ENCODE assay signal across 37 mouse cellular contexts in genomic region chr3:97617899-97618298, GRCm38 (mm10). TPM values are rescaled to one million over a fixed set of nuclear protein-coding genes. Genes with fewer than 3 reads are reported as not detected.
DNase-seq lines count a peak whose midpoint lies in the region; ATAC-seq and TF ChIP-seq lines count a peak whose summit lies in the region.
"Had no signal": no experiment of that assay in that cellular context is flagged by ENCODE, and none has a peak within 500 bp of the region (broad histone marks: within the 10 kb centered on the region; RNA-seq: fewer than 3 reads in every experiment).

No protein-coding gene starts in this region.

- H3K4me3 ChIP-seq in liver, adult 2 months (ENCODE audit: insufficient read depth, low read depth, low read length), result no peak overlapping the region
- no peak overlapping the region for H3K4me3 ChIP-seq in liver, embryonic 12.5 days
- no peak overlapping the region for H3K4me3 ChIP-seq in intestine, embryonic 16.5 days (ENCODE audit: low read length)
- no peak overlapping the region for H3K4me3 ChIP-seq in small intestine, adult 2 months (ENCODE audit: low read depth, low read length)
- no peak overlapping the region for H3K4me3 ChIP-seq in midbrain, embryonic 10.5 days
- H3K4me3 ChIP-seq in thymus, adult 2 months (ENCODE audit: control insufficient read depth, insufficient read depth, low read length), result no peak overlapping the region
- H3K4me3 ChIP-seq: heart, adult 2 months; heart, embryonic 12.5 days; hindbrain, embryonic 15.5 days; liver, embryonic 13.5 days; neural tube, embryonic 12.5 days had no signal

- no peak overlapping the region for H3K27ac ChIP-seq in liver, adult 2 months (replicated peaks; ENCODE audit: insufficient read depth, low read depth, low read length)
- H3K27ac ChIP-seq in liver, embryonic 12.5 days, result no peak overlapping the region
- peak overlapping the region; percentile 82 for H3K27ac ChIP-seq in intestine, embryonic 16.5 days (ENCODE audit: low read length)
- H3K27ac ChIP-seq in small intestine, adult 2 months (ENCODE audit: insufficient read depth, low read depth, low read length), result peak overlapping the region; percentile 90
- no peak overlapping the region for H3K27ac ChIP-seq in midbrain, embryonic 10.5 days (replicated peaks)
- H3K27ac ChIP-seq in thymus, adult 2 months (ENCODE audit: control insufficient read depth, insufficient read depth, low read length), result no peak overlapping the region
- H3K27ac ChIP-seq: heart, adult 2 months; hindbrain, embryonic 15.5 days; kidney, postnatal 0 days; liver, embryonic 13.5 days; neural tube, embryonic 12.5 days had no signal

- WGBS in liver, adult 2 months, result 44% methylated on average over 8 of the region's 8 CpGs
- WGBS in liver, embryonic 12.5 days (ENCODE audit: insufficient replicate concordance), result 70% methylated on average over 8 of the region's 8 CpGs
- WGBS in intestine, embryonic 16.5 days, result 58% methylated on average over 8 of the region's 8 CpGs
- WGBS in small intestine, adult 2 months, result 32% methylated on average over 8 of the region's 8 CpGs
- WGBS in midbrain, embryonic 10.5 days, result 90% methylated on average over 8 of the region's 8 CpGs
- WGBS in thymus, adult 2 months, result 96% methylated on average over 8 of the region's 8 CpGs

- no peak overlapping the region for H3K4me2 ChIP-seq in liver, embryonic 12.5 days
- H3K4me2 ChIP-seq in intestine, embryonic 16.5 days (ENCODE audit: low read depth, low read length), result no peak overlapping the region; the same call in 1 of the 2 replicates
- H3K4me2 ChIP-seq: heart, embryonic 12.5 days; hindbrain, embryonic 15.5 days; liver, embryonic 13.5 days; lung, embryonic 14.5 days; midbrain, embryonic 11.5 days; neural tube, embryonic 12.5 days had no signal

- no peaks in the 10 kb centered on the region for H3K9me3 ChIP-seq in liver, embryonic 12.5 days (replicated peaks)
- H3K9me3 ChIP-seq in intestine, embryonic 16.5 days (ENCODE audit: control insufficient read depth, low read length), result no peaks in the 10 kb centered on the region
- H3K9me3 ChIP-seq in midbrain, embryonic 10.5 days (replicated peaks), result no peaks in the 10 kb centered on the region
- H3K9me3 ChIP-seq: heart, embryonic 12.5 days; hindbrain, embryonic 15.5 days; liver, embryonic 13.5 days; neural tube, embryonic 12.5 days had no signal

- DNase-seq in liver, adult 2 months (ENCODE audit: extremely low read depth, low read depth, low spot score), result peak; percentile 37
- no peak for DNase-seq in midbrain, embryonic 10.5 days (ENCODE audit: low spot score)
- DNase-seq in urinary bladder, postnatal 25 days (ENCODE audit: low spot score), result no peak
- no peak for DNase-seq in thymus, adult 2 months
- DNase-seq: adrenal gland, adult 8-10 months; cerebellum, adult 2 months; cerebellum, postnatal 25 days; gastrocnemius, postnatal 36 days; heart, adult 2 months; heart, postnatal 10 days; kidney, adult 8-10 months; kidney, postnatal 4 days; layer of hippocampus, postnatal 36 days; left cerebral cortex, postnatal 4 days; liver, embryonic 13.5 days; lung, embryonic 14.5 days; lung, postnatal 14 days; right cerebral cortex, adult 18-20 months; thymus, postnatal 14 days had no signal

- H3K9ac ChIP-seq in liver, adult 2 months (ENCODE audit: low read depth, low read length), result no peak overlapping the region
- H3K9ac ChIP-seq in liver, embryonic 12.5 days, result no peak overlapping the region
- H3K9ac ChIP-seq in intestine, embryonic 16.5 days (ENCODE audit: low read depth, low read length), result no peak overlapping the region
- H3K9ac ChIP-seq: heart, embryonic 12.5 days; hindbrain, embryonic 15.5 days; liver, embryonic 13.5 days; lung, embryonic 14.5 days; neural tube, embryonic 12.5 days had no signal

- TF ChIP-seq POLR2A in liver, adult 2 months (IDR thresholded peaks at IDR 0.05; ENCODE audit: extremely low read depth, insufficient read depth, low read length), result no peak
- no peak for TF ChIP-seq POLR2A in small intestine, adult 2 months (IDR thresholded peaks at IDR 0.05; ENCODE audit: low read depth, low read length)
- TF ChIP-seq POLR2A in thymus, adult 2 months (IDR thresholded peaks at IDR 0.05; ENCODE audit: control insufficient read depth, extremely low read depth, insufficient read depth, low read length, poor library complexity), result no peak

- H3K36me3 ChIP-seq in liver, adult 2 months (ENCODE audit: control insufficient read depth, insufficient read depth, low read length), result no peaks in the 10 kb centered on the region
- H3K36me3 ChIP-seq in liver, embryonic 12.5 days, result no peaks in the 10 kb centered on the region
- H3K36me3 ChIP-seq in intestine, embryonic 16.5 days (ENCODE audit: control insufficient read depth, insufficient read depth, low read length), result no peaks in the 10 kb centered on the region
- no peaks in the 10 kb centered on the region for H3K36me3 ChIP-seq in small intestine, adult 2 months (ENCODE audit: control insufficient read depth, insufficient read depth, low read length)
- H3K36me3 ChIP-seq in midbrain, embryonic 10.5 days, result no peaks in the 10 kb centered on the region
- H3K36me3 ChIP-seq in thymus, adult 2 months (ENCODE audit: control insufficient read depth, insufficient read depth, low read length), result no peaks in the 10 kb centered on the region
- H3K36me3 ChIP-seq: heart, embryonic 12.5 days; hindbrain, embryonic 15.5 days; liver, embryonic 13.5 days; neural tube, embryonic 12.5 days had no signal

- ATAC-seq in liver, embryonic 12.5 days, result no peak
- ATAC-seq in intestine, embryonic 16.5 days, result peak; percentile 59
- ATAC-seq: activated CD4-positive, CD25-positive, alpha-beta regulatory T cell, adult 4 months; CD4-positive, CD25-positive, alpha-beta regulatory T cell, adult 4 months; forebrain, embryonic 14.5 days; inflammation-experienced regulatory T-cells, adult 6 months; midbrain, embryonic 16.5 days had no signal

- H3K4me1 ChIP-seq in liver, adult 2 months (ENCODE audit: control insufficient read depth, insufficient read depth, low read length), result peaks cover 21% of the 10 kb centered on the region
- H3K4me1 ChIP-seq in liver, embryonic 12.5 days, result no peaks in the 10 kb centered on the region; the same call in 1 of the 2 replicates
- H3K4me1 ChIP-seq in intestine, embryonic 16.5 days (ENCODE audit: control insufficient read depth, insufficient read depth, low read length), result no peaks in the 10 kb centered on the region
- peaks cover 16% of the 10 kb centered on the region for H3K4me1 ChIP-seq in small intestine, adult 2 months (ENCODE audit: control insufficient read depth, insufficient read depth, insufficient read length, low read length)
- no peaks in the 10 kb centered on the region for H3K4me1 ChIP-seq in midbrain, embryonic 10.5 days
- H3K4me1 ChIP-seq in thymus, adult 2 months (replicated peaks; ENCODE audit: control insufficient read depth, insufficient read depth, low read length), result no peaks in the 10 kb centered on the region
- H3K4me1 ChIP-seq: hindbrain, embryonic 15.5 days; neural tube, embryonic 12.5 days had no signal

- no peaks in the 10 kb centered on the region for H3K27me3 ChIP-seq in liver, adult 2 months (ENCODE audit: control insufficient read depth, insufficient read depth, low read length)
- no peaks in the 10 kb centered on the region for H3K27me3 ChIP-seq in liver, embryonic 12.5 days (replicated peaks)
- no peaks in the 10 kb centered on the region for H3K27me3 ChIP-seq in intestine, embryonic 16.5 days (replicated peaks; ENCODE audit: control insufficient read depth, insufficient read depth, low read length)
- H3K27me3 ChIP-seq in small intestine, adult 2 months (ENCODE audit: control insufficient read depth, insufficient read depth, low read length), result no peaks in the 10 kb centered on the region
- H3K27me3 ChIP-seq in midbrain, embryonic 10.5 days (ENCODE audit: low read depth, poor library complexity, severe bottlenecking), result no peaks in the 10 kb centered on the region
- no peaks in the 10 kb centered on the region for H3K27me3 ChIP-seq in thymus, adult 2 months (ENCODE audit: control insufficient read depth, insufficient read depth, low read length)
- H3K27me3 ChIP-seq: heart, embryonic 12.5 days; hindbrain, embryonic 15.5 days; neural tube, embryonic 12.5 days had no signal

- no peak for TF ChIP-seq CTCF in liver, adult 2 months (IDR thresholded peaks at IDR 0.05; ENCODE audit: low read depth, low read length)
- TF ChIP-seq CTCF in small intestine, adult 2 months (IDR thresholded peaks at IDR 0.05; ENCODE audit: extremely low read depth, insufficient read length, insufficient replicate concordance, low read depth, low read length), result no peak
- no peak for TF ChIP-seq CTCF in thymus, adult 2 months (IDR thresholded peaks at IDR 0.05; ENCODE audit: borderline replicate concordance, control insufficient read depth, extremely low read depth, insufficient read depth, low read length, poor library complexity)

- H3K79me2 ChIP-seq in liver, adult 2 months (ENCODE audit: control insufficient read depth, insufficient read depth, low read length), result no peaks in the 10 kb centered on the region

RNA-seq across cellular contexts. Expression of gene Chd1l, which starts 7.9 kb away (rescaled TPM):
- total RNA-seq in liver, adult 2 months (2014; rRNA removed), result 7.3 and 7.7 TPM in 2 replicates
- polyA plus RNA-seq in liver, adult 2 months (2012; rRNA removed), result 2.3 and 2.4 TPM in 2 replicates
- 20.3 and 21.4 TPM in 2 replicates for polyA plus RNA-seq in liver, embryonic 12.5 days (2016; fragmentation: Nextera tagmentation; extraction: Ambion mirVana)
- 17.1 and 17.3 TPM in 2 replicates for polyA plus RNA-seq in intestine, embryonic 16.5 days (2015; fragmentation: Nextera tagmentation; extraction: Ambion mirVana)
- polyA plus RNA-seq in small intestine, adult 2 months (2012; rRNA removed), result 1.5 and 2.3 TPM in 2 replicates
- 22.6 and 23.3 TPM in 2 replicates for polyA plus RNA-seq in midbrain, embryonic 10.5 days (2016; fragmentation: Nextera tagmentation; extraction: Ambion mirVana)
- polyA plus RNA-seq in thymus, adult 2 months (2012; rRNA removed), result 11.5 and 11.9 TPM in 2 replicates

RNA-seq across cellular contexts. Expression of gene Fmo5, which starts 10.7 kb away (rescaled TPM):
- total RNA-seq in liver, adult 2 months (2014; rRNA removed), result 352 and 363 TPM in 2 replicates
- 145 and 230 TPM in 2 replicates for polyA plus RNA-seq in liver, adult 2 months (2012; rRNA removed)
- 5.6 and 5.7 TPM in 2 replicates for polyA plus RNA-seq in liver, embryonic 12.5 days (2016; fragmentation: Nextera tagmentation; extraction: Ambion mirVana)
- polyA plus RNA-seq in intestine, embryonic 16.5 days (2015; fragmentation: Nextera tagmentation; extraction: Ambion mirVana), result 50.4 and 57.8 TPM in 2 replicates
- 11.3 and 84.1 TPM in 2 replicates for polyA plus RNA-seq in small intestine, adult 2 months (2012; rRNA removed)
- polyA plus RNA-seq in midbrain, embryonic 10.5 days (2016; fragmentation: Nextera tagmentation; extraction: Ambion mirVana), result 0.62 and 0.67 TPM in 2 replicates
- 4.6 and 5.8 TPM in 2 replicates for polyA plus RNA-seq in thymus, adult 2 months (2012; rRNA removed)

RNA-seq across cellular contexts. Expression of gene Prkab2, which starts 40.1 kb away (rescaled TPM):
- 0.81 and 0.83 TPM in 2 replicates for total RNA-seq in liver, adult 2 months (2014; rRNA removed)
- polyA plus RNA-seq in liver, adult 2 months (2012; rRNA removed), result 1.5 TPM in 2 replicates
- polyA plus RNA-seq in liver, embryonic 12.5 days (2016; fragmentation: Nextera tagmentation; extraction: Ambion mirVana), result 2.8 and 3.1 TPM in 2 replicates
- polyA plus RNA-seq in intestine, embryonic 16.5 days (2015; fragmentation: Nextera tagmentation; extraction: Ambion mirVana), result 5.5 and 5.8 TPM in 2 replicates
- polyA plus RNA-seq in small intestine, adult 2 months (2012; rRNA removed), result 0.90 and 1.2 TPM in 2 replicates
- polyA plus RNA-seq in midbrain, embryonic 10.5 days (2016; fragmentation: Nextera tagmentation; extraction: Ambion mirVana), result 7.0 and 8.4 TPM in 2 replicates
- polyA plus RNA-seq in thymus, adult 2 months (2012; rRNA removed), result 6.2 and 8.0 TPM in 2 replicates

RNA-seq across cellular contexts. Expression of gene Gm17651, which starts 56.6 kb away (rescaled TPM):
- not detected in 2 replicates for total RNA-seq in liver, adult 2 months (2014; rRNA removed)
- not detected in 2 replicates for polyA plus RNA-seq in liver, adult 2 months (2012; rRNA removed)
- polyA plus RNA-seq in liver, embryonic 12.5 days (2016; fragmentation: Nextera tagmentation; extraction: Ambion mirVana), result not detected in 2 replicates
- polyA plus RNA-seq in intestine, embryonic 16.5 days (2015; fragmentation: Nextera tagmentation; extraction: Ambion mirVana), result not detected in 2 replicates
- not detected in 2 replicates for polyA plus RNA-seq in small intestine, adult 2 months (2012; rRNA removed)
- not detected in 2 replicates for polyA plus RNA-seq in midbrain, embryonic 10.5 days (2016; fragmentation: Nextera tagmentation; extraction: Ambion mirVana)
- not detected in 2 replicates for polyA plus RNA-seq in thymus, adult 2 months (2012; rRNA removed)
- total RNA-seq: adrenal gland, adult 8-10 months; adrenal gland, postnatal 4 days; gastrocnemius, adult 18-20 months; gastrocnemius, postnatal 36 days; heart, adult 2 months; heart, postnatal 10 days; hematopoietic stem cell, adult 5-6 weeks; layer of hippocampus, postnatal 36 days; left cerebral cortex, postnatal 4 days had no signal
- polyA plus RNA-seq: activated CD4-positive, CD25-positive, alpha-beta regulatory T cell, adult 4 months; CD4-positive, CD25-positive, alpha-beta regulatory T cell, adult 4 months; cerebellum, adult 2 months; embryonic facial prominence, embryonic 11.5 days; forebrain, embryonic 14.5 days; heart, adult 2 months; heart, embryonic 12.5 days; hindbrain, embryonic 15.5 days; inflammation-experienced regulatory T-cells, adult 6 months; kidney, postnatal 0 days; liver, embryonic 13.5 days; lung, embryonic 14.5 days; midbrain, embryonic 11.5 days; midbrain, embryonic 16.5 days; neural tube, embryonic 12.5 days; spleen, adult 2 months had no signal

Comparison
In these comparisons a context has a peak if more than half of its experiments do, and no peak if none do; other contexts are left out.
1. H3K27ac ChIP-seq: peak in intestine, embryonic 16.5 days (single experiment) and small intestine, adult 2 months (single experiment); none in liver, adult 2 months (single experiment), liver, embryonic 12.5 days (single experiment), midbrain, embryonic 10.5 days (single experiment) and thymus, adult 2 months (single experiment).